Mouse (Mus musculus): ENCODE measurements around the gene Npas2.

GRCm38 (mm10) chr1:39303054-39303649 lies 109.6 kb downstream of the Npas2 start:
- TF ChIP-seq POLR2A (IDR thresholded peaks at IDR 0.05; ENCODE audit: low read depth, low read length) (no peak), CTCF (IDR thresholded peaks at IDR 0.05; ENCODE audit: extremely low read depth, insufficient read length, insufficient replicate concordance, low read depth, low read length) (no peak)
